Mouse (Mus musculus) adrenal gland, postnatal 36 days (tissue): Measurements from ENCODE around the gene Nelfa. TPM values are rescaled to one million over a fixed set of nuclear protein-coding genes. Genes with fewer than 3 reads are reported as not detected.
"Not testable (repeated sequence)": the region's sequence is repeated elsewhere in the genome, so short reads cannot be mapped to it uniquely, and the experiment has no call there.

Experiments
- DNase-seq, 2 experiments: peaks; one replicate each; pipeline ENCODE4 v3.0.0; 2021; ENCODE audit warnings: mixed read lengths in 1 of 2
- microRNA-seq: library from miRNA; unstranded; fragments of <30 nt; microRNA quantifications from one replicate; pipeline ENCODE4 v1.2.0, GENCODE M21; 2021
- total RNA-seq, 2 experiments: library from RNA; stranded (reverse); gene quantifications; 2 replicates each; pipeline ENCODE4 v1.2.3; 2021

The Nelfa gene
- total RNA-seq, 2 experiments from 2014 or later: 18.3 to 21.5 TPM

DNA sequence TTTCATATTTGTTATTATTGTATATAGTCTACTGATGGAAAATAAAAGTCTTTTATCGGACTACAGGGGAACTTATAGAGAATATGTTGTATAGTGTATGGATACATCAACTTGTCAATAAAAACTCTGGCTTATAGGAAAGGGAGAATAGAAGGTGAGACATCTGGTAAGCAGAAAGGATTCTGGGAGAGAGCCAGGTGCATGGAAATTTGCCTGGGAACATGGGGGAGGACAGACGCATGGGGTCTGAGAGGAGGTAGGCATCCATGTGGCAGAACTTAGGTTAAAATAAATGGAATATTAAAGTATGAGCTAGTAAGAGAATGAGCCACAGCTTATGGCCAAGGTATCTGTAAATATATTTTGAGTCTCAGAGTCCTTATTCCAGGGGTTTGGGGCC, 16.2 kb downstream of the Nelfa start:
- DNase-seq: no peak

DNA sequence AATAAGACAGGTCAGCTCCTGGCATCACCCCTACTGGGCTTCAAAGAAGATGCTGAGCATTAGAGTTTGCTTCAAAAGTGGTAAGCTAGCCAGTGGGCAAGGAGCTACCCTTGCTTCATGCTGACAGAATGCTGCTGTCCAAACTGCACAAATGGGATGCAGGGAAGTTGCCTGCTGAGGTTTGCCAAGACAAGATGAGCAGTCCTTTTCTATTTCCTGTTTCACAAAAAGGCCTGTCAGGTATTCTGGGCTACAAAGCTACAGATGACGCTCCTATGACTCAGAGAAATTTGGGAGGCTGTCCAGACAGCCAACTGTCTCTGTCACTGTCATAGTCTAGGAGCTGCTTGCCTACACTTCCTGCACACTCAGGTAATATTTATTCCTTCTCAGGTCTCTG, 16.7 kb downstream of the Nelfa start:
- DNase-seq: peak in 1 of 2 experiments; percentile 30

DNA sequence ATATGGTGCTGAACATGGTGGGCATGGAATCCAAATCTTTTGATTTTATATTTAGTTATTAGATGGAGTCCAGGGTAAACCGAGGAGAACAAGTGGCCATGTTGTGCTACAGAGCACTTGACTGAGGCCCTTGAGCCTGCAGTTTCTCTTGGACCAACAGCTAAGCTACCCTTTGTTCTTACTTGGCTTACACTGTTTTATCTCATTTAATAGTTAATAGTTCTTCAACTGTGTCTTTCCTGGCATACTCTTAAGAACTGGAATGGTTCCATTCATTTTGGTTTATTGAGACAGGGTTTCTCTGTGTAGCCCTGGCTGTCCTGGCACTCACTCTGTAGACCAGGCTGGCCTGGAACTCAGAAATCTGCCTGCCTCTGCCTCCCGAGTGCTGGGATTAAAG, 19.6 kb downstream of the Nelfa start:
- DNase-seq: not testable (repeated sequence)

DNA sequence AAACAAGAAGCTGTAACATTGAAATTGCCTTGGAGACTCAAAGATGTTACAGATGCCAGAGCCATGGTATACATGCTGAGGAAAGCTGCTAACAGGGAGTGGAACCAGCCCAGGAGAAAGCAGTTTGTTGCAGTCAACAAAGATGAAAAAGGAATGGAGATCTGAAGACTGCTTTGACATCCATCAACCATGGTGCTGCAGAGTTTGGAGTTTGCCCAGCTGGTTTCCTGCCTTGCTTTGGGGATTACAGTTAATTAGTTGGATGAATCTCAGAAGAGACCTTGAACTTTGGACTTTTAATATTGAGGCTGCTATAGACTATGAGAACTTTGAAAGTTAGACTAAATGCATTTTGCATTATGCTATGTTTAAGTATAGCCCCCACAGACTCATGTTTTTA, 21.2 kb downstream of the Nelfa start:
- not testable (repeated sequence) for DNase-seq

DNA sequence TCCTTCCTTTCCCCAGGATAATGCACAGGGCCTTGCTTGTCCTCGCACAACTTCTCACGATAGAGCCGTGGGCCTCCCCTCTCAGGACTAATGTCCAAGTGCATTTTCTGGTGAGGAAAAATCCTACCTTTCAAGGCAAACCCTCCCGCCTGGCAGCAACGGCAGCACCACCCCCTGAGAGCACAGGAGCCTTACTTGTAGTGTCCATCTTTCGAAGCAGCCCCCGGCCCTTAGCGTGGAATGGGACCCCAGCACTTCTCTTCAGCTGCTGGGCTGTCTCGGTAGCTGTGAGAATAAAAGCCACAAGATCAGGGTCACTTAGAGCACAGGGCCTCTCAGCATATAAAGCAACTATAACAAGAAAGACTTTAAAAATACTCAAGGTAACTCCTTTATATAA, 33.0 kb downstream of the Nelfa start:
- DNase-seq: no peak

DNA sequence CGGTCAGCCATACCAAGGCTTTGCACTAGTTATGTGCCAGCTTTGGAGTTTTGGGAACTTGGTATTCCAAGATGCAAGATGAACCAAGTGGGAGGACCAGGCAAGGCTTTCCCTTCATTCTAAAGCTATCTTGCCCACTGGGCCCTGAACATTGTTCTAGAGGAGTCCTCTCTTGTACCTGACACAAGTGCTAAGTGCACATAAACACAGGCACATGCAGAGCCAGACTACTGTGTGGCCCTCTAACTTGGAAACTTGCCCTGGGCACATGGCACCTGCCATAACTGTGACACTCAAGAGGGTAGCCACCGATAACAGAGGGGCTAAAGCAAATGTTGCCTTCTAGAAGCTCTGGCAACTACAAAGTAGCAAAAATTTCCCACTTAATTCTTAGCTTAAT, 33.5 kb downstream of the Nelfa start:
- no peak for DNase-seq

DNA sequence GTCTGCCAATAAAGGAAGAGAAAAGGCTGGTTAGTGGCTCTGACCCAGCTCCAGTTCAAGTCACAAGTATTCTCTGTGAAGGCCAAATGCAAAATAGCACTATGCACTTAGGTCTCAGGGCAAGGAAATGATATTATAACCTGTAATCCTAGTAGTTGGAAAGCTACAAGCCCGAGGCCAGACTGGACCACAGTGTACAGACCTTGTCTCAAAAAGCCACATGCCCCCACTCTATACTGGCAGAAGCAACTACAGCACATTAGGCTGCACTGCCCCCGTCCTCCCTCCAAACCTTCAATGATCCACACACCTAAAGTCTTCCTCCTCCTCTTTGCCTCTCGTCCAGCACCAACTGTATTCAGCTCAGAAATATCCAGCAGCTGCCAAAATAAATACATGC, 34.9 kb downstream of the Nelfa start:
- no peak for DNase-seq

DNA sequence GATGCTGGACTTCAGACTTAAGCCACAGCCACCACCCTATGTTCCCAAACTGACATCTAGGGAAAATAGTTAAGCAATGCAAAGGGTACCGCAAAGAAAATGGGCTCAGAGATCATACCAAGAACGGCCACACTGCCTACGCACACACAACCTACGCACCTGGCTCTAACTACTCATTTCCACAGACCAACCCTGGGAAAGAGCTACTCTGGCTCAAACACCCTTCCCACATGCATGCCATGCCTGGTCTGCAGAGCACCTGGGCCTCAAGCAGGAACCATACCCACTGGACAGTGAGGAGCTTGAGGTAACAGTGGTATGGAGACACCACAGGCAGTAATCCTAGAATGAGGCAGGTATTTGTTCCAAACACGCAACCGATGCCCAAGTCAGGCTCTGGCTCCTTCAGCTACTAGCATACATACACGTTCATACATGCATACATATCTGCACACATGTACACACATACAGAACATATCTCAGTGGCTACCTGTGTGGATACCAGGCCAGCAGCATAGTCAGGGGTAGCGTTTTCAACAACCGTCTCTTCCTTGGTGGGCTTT, 35.4 kb downstream of the Nelfa start:
- no peak for DNase-seq

DNA sequence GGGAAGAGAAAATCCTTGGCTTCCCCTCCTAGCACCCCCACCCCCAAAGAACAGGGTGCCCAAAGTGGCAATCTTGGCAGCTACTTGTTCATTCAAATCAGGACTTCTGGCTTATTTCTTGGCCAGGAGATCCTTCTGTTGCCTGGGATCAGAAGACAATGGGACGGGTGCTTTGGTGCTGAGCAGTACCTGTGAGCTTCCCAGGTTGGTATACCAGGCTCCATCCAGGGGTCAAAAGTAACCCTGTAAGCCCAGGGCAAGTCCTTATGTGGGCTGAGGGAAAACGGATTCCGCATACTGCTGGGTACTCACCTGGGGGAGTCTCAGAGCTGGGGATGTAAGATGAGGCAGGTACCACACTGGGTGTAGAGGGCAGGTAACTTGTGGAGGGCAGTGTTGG, 36.1 kb downstream of the Nelfa start:
- no peak for DNase-seq

DNA sequence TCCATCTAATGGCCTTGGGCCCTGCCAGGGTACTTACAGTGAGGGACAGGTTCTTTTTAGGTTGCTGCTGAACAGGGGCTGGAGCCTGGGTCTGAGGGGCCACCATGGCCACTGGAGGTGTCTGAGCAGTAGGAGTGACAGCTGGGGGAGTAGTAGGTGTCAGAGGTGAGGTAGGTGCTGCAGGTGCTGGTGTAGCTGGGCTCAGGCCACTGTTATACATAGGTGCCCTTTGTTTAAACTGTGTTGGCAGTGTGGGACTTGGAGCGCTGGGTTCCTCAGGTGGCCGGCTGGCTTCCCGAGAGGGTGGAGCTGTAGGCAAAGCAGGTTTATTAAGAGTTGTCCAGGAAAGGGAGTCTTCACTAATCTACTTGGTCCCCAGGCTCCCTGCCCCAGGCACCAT, 37.0 kb downstream of the Nelfa start:
- no peak for DNase-seq

DNA sequence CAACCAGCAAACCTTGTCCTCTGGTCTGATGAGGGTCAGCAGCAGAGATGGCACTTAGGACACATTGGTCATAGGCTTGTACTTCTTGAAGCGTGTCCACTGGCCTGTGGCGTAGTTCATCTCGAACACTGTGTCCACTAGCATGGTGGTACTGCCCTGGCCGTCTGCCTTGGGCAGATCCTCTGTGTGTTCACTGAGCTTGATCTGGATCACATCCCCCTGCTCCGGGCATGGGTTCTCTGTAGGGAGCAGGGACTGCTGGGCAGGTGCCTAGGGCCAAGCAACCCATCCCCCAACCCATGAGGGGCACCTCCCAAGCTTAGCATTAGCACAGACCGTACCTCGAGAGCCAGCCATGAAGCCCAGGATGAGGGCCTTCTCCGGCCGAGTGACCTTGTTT, 37.5 kb downstream of the Nelfa start:
- no peak for DNase-seq

DNA sequence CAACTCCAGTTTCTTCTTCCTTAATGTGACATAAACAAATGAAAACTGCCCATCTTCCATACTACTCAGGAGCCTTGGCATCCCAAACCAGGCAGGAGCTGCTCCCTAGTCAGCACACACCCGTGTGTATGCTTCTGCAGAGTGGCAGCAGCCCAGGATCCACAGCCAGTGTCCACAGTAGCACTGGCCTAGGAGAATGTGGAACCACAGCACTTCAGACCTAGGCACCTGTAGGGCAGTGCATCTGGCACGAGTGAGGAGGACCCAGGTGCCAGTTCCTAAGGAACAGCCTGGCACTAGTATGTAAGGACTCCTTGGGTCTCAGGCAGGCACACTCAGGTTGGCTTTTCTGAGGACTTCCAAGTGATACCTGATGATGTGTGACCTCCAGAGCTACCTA, 39.1 kb downstream of the Nelfa start:
- no peak for DNase-seq

DNA sequence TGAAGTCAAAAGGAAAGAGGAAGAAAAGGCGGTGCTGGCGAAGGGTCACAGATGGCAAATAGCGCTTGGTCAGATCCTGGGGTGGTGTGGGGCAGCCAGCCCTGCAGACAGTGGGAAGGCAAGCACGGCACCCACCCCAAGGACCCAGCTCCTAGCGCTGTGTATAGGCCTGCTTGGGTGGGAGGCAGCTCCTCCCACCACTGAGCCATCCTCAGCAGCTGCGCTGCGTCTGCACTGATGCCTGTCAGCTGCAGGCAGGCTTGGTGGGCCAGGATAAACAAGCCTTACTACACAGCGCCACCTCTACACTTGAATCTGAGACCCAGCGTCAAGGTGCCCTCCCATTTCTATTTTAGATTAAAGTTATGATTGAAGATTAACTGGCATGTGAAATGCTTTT, 41.1 kb downstream of the Nelfa start:
- DNase-seq: no peak

DNA sequence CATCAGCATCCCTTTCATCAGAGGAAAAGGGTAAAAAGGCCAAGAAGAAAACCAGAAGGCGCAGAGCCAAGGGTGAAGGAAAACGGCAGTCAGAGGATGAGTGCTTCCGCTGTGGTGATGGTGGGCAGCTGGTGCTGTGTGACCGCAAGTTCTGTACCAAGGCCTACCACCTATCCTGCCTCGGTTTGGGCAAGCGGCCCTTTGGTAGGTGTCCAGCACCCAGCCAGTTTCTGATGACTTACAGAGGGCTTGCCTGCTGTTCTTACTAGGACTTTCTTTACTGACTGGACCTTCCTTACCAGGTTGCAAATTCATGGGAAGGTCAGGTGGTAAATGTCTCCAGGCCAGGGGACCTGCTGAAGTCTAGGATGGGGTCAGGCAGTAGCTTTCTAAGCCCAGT, 42.8 kb downstream of the Nelfa start:
- DNase-seq: no peak

DNA sequence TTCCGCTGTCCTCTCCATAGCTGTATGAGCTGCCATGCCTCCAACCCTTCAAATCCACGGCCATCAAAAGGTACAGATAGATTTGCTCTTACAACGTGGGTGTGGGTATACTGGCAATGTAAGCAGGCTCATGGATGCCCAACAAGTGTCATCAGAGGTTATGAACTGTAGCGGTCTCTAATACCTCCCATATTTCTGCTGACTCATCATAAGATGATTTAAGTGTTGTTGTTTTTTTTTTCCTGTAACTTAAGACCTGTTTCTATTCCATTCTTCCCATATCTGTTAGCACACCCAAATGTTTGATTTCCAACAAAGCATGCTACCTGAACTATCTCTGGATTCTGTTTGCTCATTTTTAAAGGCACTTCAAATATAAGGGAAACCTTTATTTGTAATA, 55.1 kb downstream of the Nelfa start:
- DNase-seq: no peak

DNA sequence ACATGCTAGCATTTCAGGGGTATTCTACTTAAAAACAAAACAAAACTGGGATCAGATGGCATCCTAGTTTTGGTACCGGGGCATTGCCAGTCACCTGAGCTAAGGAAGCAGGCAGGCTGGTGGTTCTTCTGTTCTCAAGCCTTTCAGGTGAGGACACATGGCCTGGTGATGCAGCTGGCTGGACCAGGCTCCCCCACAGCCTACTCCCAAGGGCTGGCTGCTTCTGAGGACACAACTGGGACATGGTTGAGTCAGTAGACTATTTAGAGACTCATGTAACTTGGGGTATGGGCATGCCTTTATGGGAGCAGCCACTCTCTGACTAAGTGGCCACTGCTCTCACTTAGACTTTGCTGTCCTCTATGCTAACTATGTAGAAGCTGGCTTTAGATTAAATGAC, 60.7 kb downstream of the Nelfa start:
- no peak for DNase-seq

DNA sequence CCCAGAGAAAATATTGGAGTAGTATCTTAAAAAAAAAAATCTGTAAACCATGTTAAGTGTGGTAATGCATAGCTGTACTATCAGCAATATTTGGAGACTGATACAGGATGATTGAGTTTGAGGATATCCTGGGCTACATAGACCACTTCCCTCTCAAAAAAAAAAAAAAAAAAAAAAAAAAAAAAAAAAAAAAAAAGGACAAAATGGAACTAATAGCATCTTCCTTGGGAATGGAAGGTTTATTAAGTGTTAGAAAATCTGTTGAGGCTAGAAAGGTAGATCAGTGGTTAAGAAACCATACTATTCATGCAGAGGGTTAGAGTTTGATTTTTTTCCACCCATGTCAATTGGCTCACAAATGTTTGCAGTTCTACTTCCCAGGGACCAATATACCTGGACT, 78.5 kb downstream of the Nelfa start:
- DNase-seq: no peak

DNA sequence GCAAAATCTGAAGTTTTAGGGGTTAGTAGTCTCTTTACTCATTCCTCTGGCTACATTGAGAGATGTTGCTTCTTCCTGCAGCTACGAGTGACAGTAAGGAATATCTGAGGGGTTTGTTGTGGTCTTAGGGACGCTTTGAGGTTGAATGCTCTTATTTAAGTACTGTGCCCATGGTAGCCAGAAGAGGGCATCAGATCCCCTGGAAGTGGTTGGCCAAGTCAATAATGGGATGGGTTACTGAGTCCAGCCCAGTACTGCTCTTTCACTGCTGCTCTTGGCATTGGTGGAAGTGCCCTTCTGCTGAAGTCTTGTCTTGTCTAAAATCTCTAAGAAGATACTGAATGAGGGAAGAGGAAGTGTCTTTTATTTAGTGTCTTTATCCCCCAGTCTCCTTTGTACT, 82.2 kb downstream of the Nelfa start:
- DNase-seq: peak; percentile 8 to 25

DNA sequence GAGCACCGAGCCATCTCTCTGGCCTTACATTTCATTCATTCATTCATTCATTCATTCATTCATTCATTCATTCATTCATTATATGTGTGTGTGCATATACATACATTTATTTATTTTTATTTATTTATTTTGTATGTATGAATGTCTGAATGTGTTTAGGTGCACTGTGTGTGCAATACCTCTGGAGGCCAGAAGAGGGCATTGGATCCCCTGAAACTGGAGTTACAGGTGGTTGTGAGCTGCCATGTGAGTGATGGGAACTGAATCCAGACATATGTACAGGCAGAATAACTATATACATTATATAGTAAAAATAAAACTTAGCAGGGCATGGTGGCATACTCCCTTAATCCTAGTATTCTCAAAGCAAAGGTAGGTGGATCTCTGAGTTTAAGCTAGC, 83.1 kb downstream of the Nelfa start:
- no peak for DNase-seq

DNA sequence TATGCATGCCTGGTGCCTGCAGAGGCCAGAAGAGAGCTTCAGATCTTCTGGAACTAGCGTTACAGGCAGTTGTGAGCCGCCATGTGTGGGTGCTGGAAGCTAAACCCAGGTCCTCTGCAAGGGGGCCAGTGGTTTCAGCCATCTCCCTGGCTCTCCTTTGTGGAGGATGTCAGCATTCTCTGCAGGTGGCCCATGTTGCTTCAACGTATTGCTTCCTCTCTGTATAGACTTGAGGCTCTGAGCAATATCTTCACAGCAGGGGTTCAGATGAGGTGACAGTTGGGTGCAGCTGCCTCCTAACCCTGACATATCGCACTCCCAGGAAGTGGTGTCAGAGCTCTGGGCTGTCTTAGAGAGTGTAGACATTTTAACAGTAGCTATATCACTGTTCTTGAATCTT, 84.7 kb downstream of the Nelfa start:
- DNase-seq: no peak

Small RNA genes within 50 kb of the gene (microRNA-seq; reads per million reads assigned to microRNA genes)
- gene Mir7024: 1.2 reads per million

Other genes starting within 250 kb of the Nelfa start
- 1 to 10 TPM; 2.4 to 3.8 TPM for gene Fgfr3, start 214.7 kb downstream of the Nelfa start, total RNA-seq
- 100 to 1,000 TPM; 132 to 134 TPM for gene Letm1, start 153.6 kb downstream of the Nelfa start, total RNA-seq
- gene Nsd2, start 115.7 kb downstream of the Nelfa start, total RNA-seq: 10 to 100 TPM; 40.9 to 55.2 TPM
- gene Gm1673, start 47.0 kb upstream of the Nelfa start, total RNA-seq: 10 to 100 TPM; 15.3 to 33.8 TPM
- gene Nat8l, start 59.6 kb upstream of the Nelfa start, total RNA-seq: 10 to 100 TPM; 18.3 to 18.8 TPM
- gene Poln, start 233.0 kb upstream of the Nelfa start, total RNA-seq: 1 to 10 TPM; 8.0 to 8.5 TPM
- gene Haus3, start 233.1 kb upstream of the Nelfa start, total RNA-seq: 10 to 100 TPM in 1 of 2 experiments, 1 to 10 TPM in 1; 8.9 to 10.3 TPM